Mouse (Mus musculus) testis, adult 2 months (tissue): ENCODE measurements around the gene Bora.

Experiments
- CTCF ChIP-seq: fragments of 200-500 bp; IDR thresholded peaks from 2 replicates; pipeline ENCODE4 v1.5.1; 2012; ENCODE audit warnings: low read depth, mild to moderate bottlenecking, inconsistent platforms, low read length, moderate library complexity; ENCODE audit not compliant: control insufficient read depth, insufficient read depth, insufficient replicate concordance
- POLR2A ChIP-seq: fragments of 200-500 bp; IDR thresholded peaks from 2 replicates; pipeline ENCODE4 v1.6.1; 2012; ENCODE audit warnings: low read depth, mild to moderate bottlenecking, inconsistent platforms, low read length, moderate library complexity; ENCODE audit not compliant: control insufficient read depth

DNA sequence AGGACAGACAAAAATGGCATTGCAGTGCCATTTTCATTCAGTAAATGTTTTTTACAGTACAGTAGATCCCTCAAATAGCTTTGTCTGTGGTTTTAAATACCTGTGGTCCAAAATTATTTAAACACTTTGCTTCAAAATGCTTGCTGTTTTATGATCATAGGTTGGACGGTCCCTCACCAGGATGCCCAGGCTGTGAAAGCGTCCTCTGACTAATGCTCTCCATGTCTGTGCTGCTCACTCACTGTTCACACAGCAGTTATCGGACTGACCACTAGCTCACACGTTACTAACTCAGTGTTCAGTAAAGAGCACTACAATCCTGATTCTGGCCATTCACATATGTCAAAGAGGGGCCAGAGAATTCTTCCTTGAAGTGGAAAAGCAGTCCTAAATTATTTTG, 25.1 kb downstream of the Bora start:
- TF ChIP-seq CTCF: no peak
- TF ChIP-seq POLR2A: no peak
